Mouse (Mus musculus): ENCODE measurements around the gene Vps13d. TPM values are rescaled to one million over a fixed set of nuclear protein-coding genes. Genes with fewer than 3 reads are reported as not detected.

The Vps13d gene
- polyA plus RNA-seq, 1 experiment from 2014 or later = 7.8 TPM

DNA sequence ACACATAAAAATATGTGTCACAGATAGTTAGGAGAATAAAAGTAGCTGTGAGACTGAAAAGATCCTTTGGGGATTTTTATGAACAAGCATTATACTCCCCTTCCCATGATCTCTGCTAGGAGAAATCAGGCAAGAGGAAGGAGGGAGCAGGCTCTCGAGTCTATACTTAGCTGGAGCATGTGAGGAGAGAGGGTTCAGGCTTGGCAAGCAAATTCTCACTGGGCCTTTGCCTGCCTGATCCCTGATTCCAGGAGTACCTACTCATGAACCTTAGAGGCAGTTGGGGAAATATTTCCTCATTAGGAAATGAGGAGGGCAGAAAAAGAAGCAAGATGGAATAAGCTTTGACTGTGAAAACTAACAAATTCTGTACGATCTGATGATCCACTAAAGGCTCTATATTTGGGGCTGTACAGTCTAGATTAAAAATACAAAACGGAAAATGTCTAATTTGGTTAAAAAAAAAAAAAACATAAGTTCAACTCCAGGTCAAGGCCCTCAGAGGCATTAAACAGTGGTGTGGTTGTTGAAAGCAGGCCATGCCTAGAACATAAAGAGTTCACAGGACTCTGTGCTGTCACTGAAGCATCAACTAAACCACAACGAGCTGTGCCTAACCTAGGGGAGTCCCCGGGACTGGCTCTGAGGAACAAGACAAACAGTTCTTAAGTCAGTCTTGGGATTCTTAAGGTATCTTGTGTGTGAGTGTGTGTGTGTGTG lies 149.3 kb downstream of the Vps13d start:
- Histone ChIP-seq H3K36me3 (peaks cover 47% of the 10 kb centered on the region), H3K4me3 (replicated peaks) (no peak overlapping the region), H3K4me2 (no peak overlapping the region), H3K4me1 (no peaks in the 10 kb centered on the region), H3K27me3 (replicated peaks) (no peaks in the 10 kb centered on the region), H3K9ac (replicated peaks) (no peak overlapping the region), H3K9me3 (replicated peaks) (no peaks in the 10 kb centered on the region), H3K27ac (replicated peaks) (no peak overlapping the region)
- WGBS = 68% methylated on average over 5 of the region's 5 CpGs
- ATAC-seq (ENCODE audit: low FRiP score) = no peak

DNA sequence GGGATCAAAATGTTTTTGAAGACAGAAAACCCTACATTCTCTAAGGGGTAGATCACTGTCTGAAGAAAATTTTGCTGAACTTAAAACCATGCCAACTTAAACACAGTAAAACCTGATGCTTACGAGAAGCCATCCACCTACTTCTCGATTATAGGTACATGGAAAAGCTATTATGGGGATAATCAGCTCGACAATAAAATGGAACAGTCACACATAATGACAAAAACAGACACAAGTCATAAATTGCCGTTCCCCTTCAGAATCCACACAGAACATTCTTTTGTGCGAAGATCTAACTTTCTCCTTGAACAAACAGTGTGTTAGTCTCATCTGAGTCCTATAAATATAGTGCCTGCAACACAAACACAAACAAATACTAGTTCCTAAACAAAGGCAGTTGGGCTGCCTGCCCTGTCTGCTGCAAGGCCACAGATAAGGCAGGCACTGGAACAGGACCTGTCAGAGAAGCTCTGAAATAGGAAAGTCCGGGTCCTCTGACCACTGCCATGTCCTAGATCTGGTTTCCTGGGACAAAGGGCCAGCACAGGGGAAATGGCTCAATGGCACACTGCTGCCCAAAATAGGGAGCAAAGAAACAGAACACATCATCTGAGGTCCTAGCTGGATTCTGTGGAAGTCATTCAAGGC lies 153.5 kb downstream of the Vps13d start:
- Histone ChIP-seq H3K9ac (replicated peaks) (no peak overlapping the region), H3K27ac (replicated peaks) (no peak overlapping the region), H3K36me3 (peaks cover 63% of the 10 kb centered on the region), H3K4me2 (no peak overlapping the region), H3K27me3 (replicated peaks) (no peaks in the 10 kb centered on the region), H3K4me3 (replicated peaks) (no peak overlapping the region), H3K9me3 (replicated peaks) (no peaks in the 10 kb centered on the region), H3K4me1 (no peaks in the 10 kb centered on the region)
- no peak for ATAC-seq (ENCODE audit: low FRiP score)
- 73% methylated on average over 6 of the region's 6 CpGs for WGBS

DNA sequence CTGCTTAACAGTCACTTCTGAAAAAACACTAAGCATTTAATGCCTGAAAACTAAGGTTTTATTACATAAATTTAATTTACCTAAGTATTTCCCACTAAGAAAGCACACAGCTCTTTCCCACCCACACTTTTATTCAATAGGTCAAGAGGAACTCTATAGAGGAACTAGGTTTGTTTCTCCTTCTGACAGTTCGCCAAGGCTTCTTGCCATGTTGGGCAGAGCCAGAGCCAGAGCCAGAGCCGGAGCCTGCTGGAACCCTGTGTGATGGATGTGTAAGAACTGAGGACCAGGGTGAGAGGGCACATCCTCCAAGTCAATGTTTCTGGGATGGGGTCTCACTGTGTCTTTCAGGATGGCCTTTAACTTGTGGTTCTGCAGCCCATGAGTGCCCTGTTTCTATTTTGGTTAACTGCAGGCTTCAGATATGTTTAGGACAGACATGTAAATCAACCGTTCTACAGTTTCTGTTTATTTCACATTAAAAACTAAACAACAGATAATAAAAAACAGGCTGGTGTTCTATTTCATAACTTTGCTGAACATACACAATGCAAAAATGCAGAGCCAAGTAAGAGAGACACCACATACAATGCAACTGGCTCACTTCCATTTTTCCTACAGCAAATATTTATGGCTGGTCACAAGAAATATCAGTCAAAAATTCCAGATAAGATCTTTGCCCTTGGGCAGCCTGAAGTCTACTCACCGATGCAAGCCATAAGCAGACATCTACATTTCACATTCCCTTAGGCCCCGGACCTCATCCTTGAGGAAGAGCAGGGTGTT lies 157.0 kb downstream of the Vps13d start:
- H3K4me3 ChIP-seq (replicated peaks) = no peak overlapping the region
- H3K4me1 ChIP-seq = peaks cover 25% of the 10 kb centered on the region
- WGBS = 87% methylated on average over 5 of the region's 5 CpGs

DNA sequence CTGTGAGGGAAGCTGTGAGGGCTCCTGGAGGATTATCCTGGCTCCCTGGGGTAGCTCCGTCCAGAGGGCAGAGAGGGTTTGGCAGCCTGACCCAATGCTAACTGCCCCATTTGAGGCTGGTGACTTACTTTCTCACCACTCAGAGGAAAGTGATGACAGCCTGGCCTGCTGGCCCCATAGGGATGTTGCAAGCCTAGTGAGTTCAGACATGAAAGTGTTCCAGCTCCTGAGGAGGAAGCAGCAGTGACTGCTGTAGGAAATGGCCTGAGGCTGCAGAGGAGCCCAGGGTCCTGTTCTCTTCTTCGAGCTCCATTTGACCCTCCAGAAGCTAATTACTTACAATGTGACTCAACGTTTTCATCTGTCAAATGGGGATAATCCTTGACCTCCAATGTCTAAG lies 157.8 kb downstream of the Vps13d start:
- ATAC-seq (ENCODE audit: low FRiP score) = no peak
- no peak overlapping the region for H3K4me3 ChIP-seq (replicated peaks)
- 74% methylated on average over 3 of the region's 3 CpGs for WGBS

More for the DNA sequence above, 157.0 kb downstream of the Vps13d start:
- no peak overlapping the region for H3K27ac ChIP-seq (replicated peaks)
- H3K4me2 ChIP-seq = no peak overlapping the region
- no peaks in the 10 kb centered on the region for H3K9me3 ChIP-seq (replicated peaks)
- ATAC-seq (ENCODE audit: low FRiP score) = no peak
- no peak overlapping the region for H3K9ac ChIP-seq (replicated peaks)
- H3K36me3 ChIP-seq = peaks cover 39% of the 10 kb centered on the region
- H3K27me3 ChIP-seq (replicated peaks) = no peaks in the 10 kb centered on the region

DNA sequence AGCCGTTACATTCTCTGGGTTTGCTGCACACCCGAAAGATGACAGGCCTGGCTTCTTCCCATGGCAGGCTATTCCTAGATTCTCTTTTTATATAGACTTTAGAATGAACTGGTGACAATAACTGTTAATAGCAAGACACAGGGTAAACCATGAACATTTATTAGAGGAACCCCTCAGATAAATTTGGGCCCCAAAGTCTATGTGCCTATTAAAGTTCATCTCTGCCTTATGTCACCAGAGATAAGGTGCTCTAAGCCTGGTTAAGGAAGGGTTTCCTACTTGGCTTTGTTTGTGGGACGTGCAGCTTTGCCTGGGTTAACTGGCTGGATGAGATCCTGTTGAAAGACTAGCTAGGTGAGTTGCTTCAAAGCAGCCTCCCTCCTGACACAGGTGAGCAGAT lies 159.4 kb downstream of the Vps13d start:
- ATAC-seq (ENCODE audit: low FRiP score) = no peak

More for the DNA sequence above, 157.8 kb downstream of the Vps13d start:
- Histone ChIP-seq H3K4me2 (no peak overlapping the region), H3K36me3 (peaks cover 32% of the 10 kb centered on the region), H3K9ac (replicated peaks) (no peak overlapping the region), H3K27me3 (replicated peaks) (no peaks in the 10 kb centered on the region), H3K4me1 (peaks cover 25% of the 10 kb centered on the region), H3K27ac (replicated peaks) (no peak overlapping the region), H3K9me3 (replicated peaks) (no peaks in the 10 kb centered on the region)

DNA sequence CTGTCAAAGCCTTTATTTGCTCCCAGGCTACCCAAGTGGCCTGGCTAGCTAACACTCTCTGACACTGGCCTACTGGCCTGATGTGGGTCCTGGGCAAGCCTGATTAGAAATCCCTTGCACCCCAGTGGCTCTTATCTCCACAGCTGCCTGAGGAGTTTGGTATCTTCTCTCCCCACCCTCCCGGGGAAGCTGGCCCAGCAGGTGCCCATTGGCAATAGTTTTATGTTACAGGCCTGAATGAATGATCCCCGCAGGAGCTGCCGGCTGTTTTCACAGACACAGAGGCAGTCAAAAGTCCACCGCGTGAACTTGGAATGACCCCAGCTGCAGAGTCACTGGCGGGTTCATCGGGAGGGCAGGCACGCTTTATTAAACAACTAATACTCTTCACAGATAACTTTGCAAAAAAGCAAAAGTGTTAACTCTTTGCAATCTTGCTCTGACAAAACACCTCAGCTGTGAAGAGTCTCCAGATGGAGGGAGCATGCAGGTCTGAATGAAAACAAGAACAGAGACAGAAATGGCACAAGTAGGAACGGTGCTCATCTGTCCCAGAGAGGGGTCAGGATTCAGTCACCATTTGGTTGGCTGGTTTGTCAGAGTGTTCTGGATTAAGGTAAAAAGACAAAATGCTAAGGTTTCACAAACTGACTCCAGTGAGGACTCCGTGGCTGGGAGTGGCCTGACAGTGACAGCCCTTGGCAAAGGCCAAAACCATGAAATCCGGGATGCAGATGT lies 160.1 kb downstream of the Vps13d start:
- Histone ChIP-seq H3K27ac (replicated peaks) (peak overlapping the region; percentile 43; the same call in 1 of the 2 replicates), H3K4me1 (peaks cover 25% of the 10 kb centered on the region), H3K4me3 (replicated peaks) (no peak overlapping the region), H3K4me2 (no peak overlapping the region), H3K36me3 (peaks cover 12% of the 10 kb centered on the region), H3K9ac (replicated peaks) (no peak overlapping the region), H3K9me3 (replicated peaks) (no peaks in the 10 kb centered on the region), H3K27me3 (replicated peaks) (no peaks in the 10 kb centered on the region)
- 6% methylated on average over 11 of the region's 11 CpGs for WGBS
- ATAC-seq (ENCODE audit: low FRiP score) = peak; percentile 46; the same call in 1 of the 2 replicates

More for the DNA sequence above, 159.4 kb downstream of the Vps13d start:
- peaks cover 20% of the 10 kb centered on the region for H3K36me3 ChIP-seq
- no peak overlapping the region for H3K9ac ChIP-seq (replicated peaks)
- WGBS = 52% methylated on average over 3 of the region's 3 CpGs
- peaks cover 25% of the 10 kb centered on the region for H3K4me1 ChIP-seq
- H3K4me3 ChIP-seq (replicated peaks) = no peak overlapping the region
- H3K27me3 ChIP-seq (replicated peaks) = no peaks in the 10 kb centered on the region
- no peaks in the 10 kb centered on the region for H3K9me3 ChIP-seq (replicated peaks)
- H3K4me2 ChIP-seq = no peak overlapping the region
- 0 out of 2 replicates have a peak overlapping the region, but pooled peaks have one; percentile 43 for H3K27ac ChIP-seq (replicated peaks)

DNA sequence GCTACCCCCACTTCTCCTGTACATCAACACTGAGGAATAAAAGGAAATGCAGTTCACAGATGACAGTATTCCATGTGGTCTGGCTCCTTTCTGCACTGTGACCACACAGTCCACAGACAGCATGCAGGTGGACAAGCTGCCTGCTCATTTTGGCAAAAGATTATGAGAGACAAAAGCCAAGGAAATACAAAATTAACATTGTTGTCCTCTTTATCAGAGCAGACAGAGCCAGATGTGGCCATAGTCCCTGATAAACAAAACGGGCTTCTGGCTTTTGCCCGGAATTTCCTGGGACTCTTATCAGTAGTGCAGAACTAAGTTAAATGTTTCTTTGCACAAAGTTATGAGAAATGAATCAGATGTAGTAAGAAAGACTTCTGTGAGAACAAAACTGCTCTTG lies 161.4 kb downstream of the Vps13d start:
- Histone ChIP-seq H3K4me2 (no peak overlapping the region), H3K27ac (replicated peaks) (no peak overlapping the region), H3K9me3 (replicated peaks) (no peaks in the 10 kb centered on the region), H3K4me1 (peaks cover 25% of the 10 kb centered on the region), H3K4me3 (replicated peaks) (no peak overlapping the region), H3K9ac (replicated peaks) (no peak overlapping the region), H3K36me3 (peaks cover 13% of the 10 kb centered on the region), H3K27me3 (replicated peaks) (no peaks in the 10 kb centered on the region)
- WGBS = 72% methylated on average over 2 of the region's 2 CpGs
- ATAC-seq (ENCODE audit: low FRiP score) = no peak

DNA sequence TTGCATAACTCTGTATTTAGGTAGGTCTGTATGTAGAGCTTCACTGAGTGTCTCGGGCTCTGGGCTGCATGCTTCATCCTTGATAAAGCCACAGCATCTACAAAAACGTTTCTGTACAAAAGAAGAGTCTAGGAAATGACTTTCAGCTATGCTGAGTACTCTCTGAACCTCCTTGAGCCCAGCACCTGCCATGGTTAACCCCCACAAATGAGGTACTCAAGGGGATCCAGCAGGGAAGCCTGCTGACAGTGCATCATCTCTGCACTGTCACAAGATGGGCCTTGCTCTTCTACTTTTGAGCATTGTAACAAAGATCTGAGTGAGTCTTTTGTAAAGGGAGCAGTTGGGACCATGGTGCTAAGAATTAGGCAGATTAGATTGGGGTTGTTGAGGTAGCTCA lies 162.2 kb downstream of the Vps13d start:
- H3K4me3 ChIP-seq (replicated peaks) = no peak overlapping the region
- ATAC-seq (ENCODE audit: low FRiP score) = no peak
- no peak overlapping the region for H3K27ac ChIP-seq (replicated peaks)
- no peak overlapping the region for H3K4me2 ChIP-seq
- peaks cover 20% of the 10 kb centered on the region for H3K36me3 ChIP-seq
- no peaks in the 10 kb centered on the region for H3K27me3 ChIP-seq (replicated peaks)
- 65% methylated on average over 2 of the region's 2 CpGs for WGBS
- peaks cover 25% of the 10 kb centered on the region for H3K4me1 ChIP-seq
- H3K9me3 ChIP-seq (replicated peaks) = no peaks in the 10 kb centered on the region
- H3K9ac ChIP-seq (replicated peaks) = no peak overlapping the region

DNA sequence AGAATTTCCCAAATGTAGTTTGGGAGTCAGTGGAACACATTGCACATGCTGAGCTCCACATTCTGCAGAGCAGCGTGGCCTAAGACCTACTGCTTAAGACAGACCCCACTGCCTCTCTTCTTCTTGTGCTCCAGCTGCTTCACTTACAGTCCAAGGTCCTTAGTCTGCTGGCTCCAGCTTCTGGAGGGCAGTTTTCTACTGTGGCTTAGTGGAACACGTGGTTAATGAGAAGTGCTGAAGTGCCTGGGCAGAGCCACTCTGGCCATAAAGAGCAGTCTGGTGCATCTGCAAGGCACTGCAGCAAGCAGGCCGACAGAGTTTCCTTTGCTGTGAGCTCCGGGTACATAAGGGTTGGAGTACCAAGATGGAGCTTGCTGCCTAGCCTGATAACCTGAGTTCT lies 163.3 kb downstream of the Vps13d start:
- Histone ChIP-seq H3K27ac (replicated peaks) (no peak overlapping the region), H3K27me3 (replicated peaks) (no peaks in the 10 kb centered on the region), H3K9me3 (replicated peaks) (no peaks in the 10 kb centered on the region), H3K9ac (replicated peaks) (no peak overlapping the region), H3K4me2 (no peak overlapping the region), H3K4me3 (replicated peaks) (no peak overlapping the region), H3K36me3 (peaks cover 13% of the 10 kb centered on the region; the same call in 1 of the 2 replicates), H3K4me1 (peaks cover 27% of the 10 kb centered on the region)
- 66% methylated on average over 4 of the region's 4 CpGs for WGBS
- no peak for ATAC-seq (ENCODE audit: low FRiP score)

DNA sequence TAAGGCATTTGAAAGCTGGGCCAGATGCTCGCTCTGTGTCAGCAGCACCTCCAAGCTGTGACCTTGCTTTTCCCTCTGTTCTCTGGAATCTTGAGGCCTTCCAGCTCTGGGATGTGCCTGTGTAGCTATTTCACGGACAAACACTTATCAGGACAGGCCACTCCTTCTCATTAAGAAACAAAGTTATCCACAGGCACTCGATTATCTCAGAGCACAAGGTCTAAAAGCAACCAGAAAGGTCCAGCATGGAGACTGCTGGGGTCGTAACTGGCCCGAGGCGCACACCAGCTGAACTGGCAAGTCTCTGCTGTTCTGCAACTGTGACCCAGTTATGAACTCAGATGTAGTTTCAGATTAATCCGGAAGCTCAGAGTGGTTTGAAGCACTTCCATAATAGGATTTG lies 168.4 kb downstream of the Vps13d start:
- Histone ChIP-seq H3K9ac (replicated peaks) (no peak overlapping the region), H3K4me2 (no peak overlapping the region), H3K4me1 (peaks cover 20% of the 10 kb centered on the region), H3K4me3 (replicated peaks) (no peak overlapping the region), H3K27me3 (replicated peaks) (no peaks in the 10 kb centered on the region), H3K9me3 (replicated peaks) (no peaks in the 10 kb centered on the region), H3K27ac (replicated peaks) (no peak overlapping the region), H3K36me3 (peaks cover 15% of the 10 kb centered on the region; the same call in 1 of the 2 replicates)
- WGBS = 71% methylated on average over 7 of the region's 7 CpGs
- ATAC-seq (ENCODE audit: low FRiP score) = no peak

DNA sequence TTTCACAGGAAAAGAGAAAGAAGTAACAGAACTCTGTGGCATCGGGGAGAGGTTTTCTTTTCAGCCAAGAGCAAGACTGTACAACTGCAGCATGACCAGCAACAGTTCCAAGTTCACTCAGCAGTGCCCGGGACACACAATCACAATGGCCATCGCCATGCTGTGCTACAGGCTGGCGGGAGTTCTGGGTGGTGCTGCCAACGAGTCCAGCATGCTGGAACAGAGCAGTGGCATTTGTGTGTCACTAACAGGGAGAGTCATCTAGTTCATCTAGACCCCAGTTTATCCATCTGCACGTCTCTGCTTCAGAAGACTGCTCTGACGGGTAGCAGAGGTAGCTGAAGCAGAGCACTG lies 169.4 kb downstream of the Vps13d start:
- Histone ChIP-seq H3K4me1 (peaks cover 20% of the 10 kb centered on the region), H3K36me3 (peaks cover 15% of the 10 kb centered on the region; the same call in 1 of the 2 replicates), H3K9ac (replicated peaks) (no peak overlapping the region), H3K27ac (replicated peaks) (peak overlapping the region; percentile 46), H3K9me3 (replicated peaks) (no peaks in the 10 kb centered on the region), H3K4me2 (no peak overlapping the region), H3K4me3 (replicated peaks) (no peak overlapping the region), H3K27me3 (replicated peaks) (no peaks in the 10 kb centered on the region)
- no peak for ATAC-seq (ENCODE audit: low FRiP score)
- 56% methylated on average over 7 of the region's 7 CpGs for WGBS

All from neural tube, embryonic 15.5 days (tissue).